Mouse (Mus musculus) MN1 (cell line): ENCODE results near the gene Clhc1.
"Not testable (repeated sequence)": the region's sequence is repeated elsewhere in the genome, so short reads cannot be mapped to it uniquely, and the experiment has no call there.

Experiments
- DNase-seq: peaks from one replicate; pipeline ENCODE4 v3.0.0-alpha.2; 2016; ENCODE audit warnings: low spot score

Clhc1 gene

DNA sequence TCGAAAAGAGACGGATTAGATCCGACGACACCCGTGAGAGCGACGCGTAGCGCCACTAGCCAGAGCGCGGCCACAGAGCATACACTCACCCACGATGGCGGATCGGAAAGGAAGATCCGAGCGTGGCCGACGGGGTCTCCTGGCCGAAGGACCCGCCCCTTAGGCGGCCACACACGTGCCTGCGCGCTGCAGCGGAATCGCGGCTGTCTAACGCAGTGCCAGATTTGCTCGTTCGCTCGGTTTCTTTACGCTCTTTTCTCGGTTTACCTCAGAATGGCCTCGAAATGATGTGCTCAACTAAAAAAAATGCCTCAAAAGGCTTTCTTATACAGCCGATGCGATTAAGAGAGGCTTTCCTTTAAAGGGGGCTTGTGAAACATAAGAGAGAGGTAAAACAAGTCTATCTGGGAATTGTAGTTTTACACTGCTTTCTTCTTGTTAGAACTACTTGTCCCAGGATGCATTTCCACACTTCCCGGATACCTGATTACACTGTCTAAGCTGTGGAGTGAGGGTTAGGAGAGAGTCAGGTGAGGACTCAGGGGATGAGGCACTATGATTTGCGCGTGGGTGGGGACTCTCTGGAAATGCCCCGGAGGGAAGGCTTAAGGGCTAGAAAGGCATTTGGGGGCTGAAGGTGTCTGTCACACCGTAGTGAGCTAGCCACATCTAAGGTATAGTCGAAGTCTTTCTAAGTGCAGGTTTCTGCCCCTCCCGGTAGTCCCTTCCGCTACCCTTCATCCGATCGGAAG lies at the start of gene Clhc1, which contains the start of gene Rps27a:
TSS of gene Clhc1 (plus strand) at position 199 of the 752 bp plus-strand sequence.
TSS of gene Rps27a (minus strand) at position 358 of the 752 bp plus-strand sequence.
- DNase-seq: peak; percentile 96

DNA sequence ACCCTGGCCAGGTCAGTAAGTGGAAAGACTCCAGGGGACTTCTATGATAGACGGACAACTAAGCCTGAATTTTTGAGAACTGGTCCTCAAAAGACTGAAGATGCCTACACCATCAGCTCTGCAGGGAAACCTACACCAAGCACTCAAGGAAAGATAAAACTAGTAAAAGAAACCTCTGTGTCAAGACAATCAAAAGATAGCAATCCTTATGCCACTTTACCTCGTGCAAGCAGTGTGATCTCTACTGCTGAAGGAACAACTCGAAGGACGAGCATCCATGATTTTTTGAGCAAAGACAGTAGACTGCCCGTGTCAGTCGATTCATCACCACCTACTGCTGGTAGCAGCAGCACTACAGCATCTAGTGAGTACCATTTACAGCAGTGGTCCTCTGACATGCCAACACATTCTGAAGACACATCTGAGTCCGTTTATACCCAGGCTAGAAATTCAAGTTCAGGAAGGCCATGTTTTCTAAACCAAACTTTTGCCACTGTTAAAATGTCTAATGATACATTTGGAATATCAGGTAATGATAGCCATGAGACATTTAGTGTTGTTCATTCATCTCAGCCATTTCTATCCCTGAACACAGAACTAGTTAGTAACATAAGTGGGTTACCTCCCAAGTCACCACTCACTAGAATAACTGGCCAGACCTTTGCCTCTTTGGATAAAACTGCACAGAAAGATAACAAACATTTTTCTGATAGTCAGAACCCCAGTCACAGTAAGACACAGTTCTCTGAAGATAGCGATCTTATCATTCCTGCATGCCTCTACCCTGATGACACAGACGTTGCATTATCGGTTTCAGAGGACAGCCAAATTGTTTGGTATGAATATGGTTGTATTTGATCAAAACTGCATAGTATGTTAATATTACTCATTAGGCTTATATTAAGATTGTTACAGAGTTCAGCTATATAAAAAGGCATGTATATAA lies 43.5 kb upstream of the Clhc1 start:
- no peak for DNase-seq

DNA sequence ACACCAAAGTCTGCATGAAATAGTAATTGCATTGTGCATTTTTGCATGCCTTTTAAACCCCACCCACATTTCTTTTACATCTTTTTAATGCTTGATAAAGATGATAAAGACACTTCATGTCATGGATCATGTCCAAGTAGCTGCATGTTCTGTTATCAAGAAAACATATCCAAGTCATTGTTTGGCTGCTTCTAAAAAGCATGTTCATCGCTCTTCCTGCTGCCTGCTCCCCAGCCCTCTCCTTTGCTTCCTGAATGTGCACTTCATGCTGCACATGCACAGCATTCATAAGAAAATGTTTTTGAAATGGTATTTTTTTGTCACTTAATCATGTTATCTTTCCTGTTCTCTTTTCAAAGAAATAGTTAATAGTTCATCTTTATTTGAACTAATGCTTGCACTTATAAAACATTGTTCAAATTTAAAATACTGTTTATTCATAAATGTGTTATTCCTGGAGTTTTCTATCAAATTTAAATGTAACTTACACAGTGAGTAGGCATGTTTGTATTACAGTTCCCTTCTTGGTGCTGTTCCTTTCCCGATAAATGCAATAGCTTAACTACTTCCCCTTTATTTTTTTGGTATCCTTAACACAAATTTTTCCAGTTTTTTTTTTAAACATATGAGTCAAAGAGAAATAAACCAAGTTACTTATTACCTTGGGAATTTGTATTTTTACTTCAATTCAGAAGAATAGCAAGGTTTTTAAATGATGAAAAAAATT lies 42.7 kb upstream of the Clhc1 start:
- no peak for DNase-seq

DNA sequence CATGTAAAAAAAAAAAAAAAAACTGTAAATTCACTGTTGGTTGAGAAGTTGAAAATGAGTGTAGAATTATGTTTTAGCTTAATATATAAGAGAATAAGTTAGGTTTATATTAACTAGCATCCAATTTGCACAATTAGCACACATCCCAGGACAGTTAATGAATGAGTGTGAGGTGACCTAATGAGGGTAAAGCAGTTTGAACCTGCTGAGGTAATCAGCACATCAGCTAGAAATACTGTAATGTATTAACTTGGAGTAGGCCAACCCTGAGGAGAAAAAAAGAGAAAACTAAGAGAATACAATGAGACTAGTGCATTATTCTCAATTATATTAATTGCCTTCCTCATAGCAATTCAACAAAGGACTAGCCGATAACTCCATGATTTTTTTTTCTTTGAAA lies 38.3 kb upstream of the Clhc1 start:
- no peak for DNase-seq

DNA sequence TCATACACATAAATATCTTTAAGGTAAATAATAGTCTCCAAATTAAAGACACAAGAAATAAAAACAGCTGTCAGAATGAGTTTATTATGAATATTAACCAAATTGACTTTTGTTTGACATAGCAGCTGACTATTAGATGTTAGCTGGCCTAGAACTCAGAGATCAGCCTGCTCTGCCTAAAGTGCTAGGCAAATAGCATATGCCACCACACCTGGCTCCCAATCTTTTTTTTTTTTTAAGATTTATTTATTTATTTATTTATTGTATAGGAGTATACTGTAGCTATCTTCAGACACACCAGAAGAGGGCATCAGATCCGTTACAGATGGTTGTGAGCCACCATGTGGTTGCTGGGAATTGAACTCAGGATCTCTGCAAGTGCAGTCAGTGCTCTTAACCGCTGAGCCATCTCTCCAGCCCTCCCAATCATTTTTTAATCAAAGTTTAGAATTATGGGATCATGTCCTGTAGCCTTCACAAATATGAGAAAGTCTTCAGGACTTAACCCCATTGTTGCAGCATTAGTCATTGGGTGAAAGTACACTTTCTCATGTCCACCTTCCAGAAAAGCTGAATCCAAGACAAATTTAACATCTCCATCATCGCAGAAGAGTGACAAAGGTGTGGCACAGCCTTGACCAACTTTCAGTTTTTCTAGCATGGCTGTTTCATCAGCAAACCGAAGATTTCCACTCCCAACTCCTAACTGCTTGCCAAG lies 34.8 kb upstream of the Clhc1 start:
- DNase-seq: no peak

DNA sequence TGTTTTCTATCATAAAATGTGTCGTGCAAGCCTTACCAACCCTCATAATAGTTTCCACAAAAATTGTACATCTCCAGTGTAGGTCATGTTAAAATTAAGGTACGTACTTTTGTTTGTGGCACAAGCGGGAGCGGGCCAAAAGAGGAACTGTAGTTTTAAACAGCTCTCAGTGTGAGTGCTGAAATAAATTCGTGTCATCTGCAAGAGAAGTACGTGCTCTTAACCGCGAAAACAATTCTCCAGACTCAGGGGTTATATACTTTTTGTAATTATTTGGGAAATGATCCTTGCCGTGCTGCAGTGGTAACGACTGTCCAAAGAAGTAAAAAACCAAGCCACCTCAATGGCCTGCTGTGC lies 33.4 kb upstream of the Clhc1 start:
- no peak for DNase-seq

DNA sequence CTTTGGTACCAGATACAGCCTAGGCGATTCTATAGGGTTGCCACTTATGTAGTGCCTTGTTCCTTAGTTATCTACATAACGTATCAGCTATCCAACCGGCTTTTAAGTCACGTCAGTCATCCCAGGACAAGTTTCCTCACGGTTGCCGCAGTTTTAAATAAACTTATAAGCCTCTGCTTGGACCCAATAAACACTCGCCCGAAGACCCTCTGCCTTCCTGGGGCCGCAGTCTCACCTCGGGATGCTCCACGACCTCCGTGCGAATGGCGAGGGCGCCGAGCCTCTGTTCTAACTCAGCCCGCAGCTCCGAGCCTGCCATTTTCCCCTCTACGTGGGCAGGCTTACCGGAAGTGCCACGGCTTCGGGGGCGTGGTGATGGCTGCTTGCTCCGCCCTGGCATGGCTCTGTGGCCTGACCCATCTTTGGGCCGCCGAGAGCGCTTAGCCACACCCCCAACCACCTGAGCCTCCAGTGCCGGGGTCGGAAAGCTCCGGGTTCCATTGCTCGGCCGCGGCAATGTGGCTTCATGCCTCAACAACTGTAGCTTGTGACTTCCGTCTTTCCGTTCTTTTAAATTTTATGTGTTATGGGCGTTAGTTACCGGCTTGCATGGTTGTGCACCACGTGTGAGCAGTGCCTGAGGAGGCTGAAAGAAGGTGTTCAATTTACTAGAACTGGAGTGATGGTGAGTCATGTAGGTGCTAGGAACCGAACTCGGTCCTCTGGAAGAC lies 32.9 kb upstream of the Clhc1 start, which contains the start of gene Prorsd1:
TSS of gene Prorsd1 (minus strand) at position 352 of the 731 bp plus-strand sequence.
- DNase-seq: peak; percentile 93

DNA sequence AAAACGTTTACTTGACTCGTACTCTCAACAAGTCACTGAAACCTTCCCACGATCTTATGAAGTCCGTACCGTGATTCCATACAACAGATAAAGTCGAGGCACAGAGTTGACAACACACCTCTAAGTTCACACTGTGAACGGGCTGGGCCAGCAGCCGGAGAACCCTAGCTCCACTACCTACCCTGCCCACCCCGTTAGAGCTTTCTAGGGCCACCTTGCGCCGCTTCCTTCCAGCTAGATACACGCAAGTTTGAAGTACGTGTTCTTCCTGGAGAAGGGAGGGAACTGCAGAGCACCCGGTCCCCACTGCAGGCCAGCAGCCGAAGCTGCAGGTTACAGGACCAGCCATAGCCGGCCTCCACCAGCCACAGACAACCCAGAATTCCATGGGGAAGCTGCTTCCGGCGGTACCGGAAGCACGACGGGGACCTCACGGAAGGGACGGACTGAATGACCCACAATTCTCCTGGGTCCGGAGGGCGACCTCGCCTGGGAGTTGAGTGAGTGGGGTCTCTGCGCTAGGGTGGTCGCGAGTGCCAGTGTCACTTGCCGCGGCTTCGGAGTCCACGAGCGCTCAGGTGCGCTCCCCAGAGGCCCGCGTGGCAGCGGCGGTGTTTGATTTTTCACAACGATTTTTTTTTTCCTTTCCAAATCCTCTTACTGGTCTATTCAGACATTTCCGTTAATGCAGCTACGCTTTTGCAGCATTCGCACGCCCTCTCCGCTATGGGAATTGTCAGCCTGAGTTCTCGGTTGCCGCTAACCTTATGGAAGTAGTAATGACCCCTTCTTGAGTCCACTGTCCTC lies 21.6 kb upstream of the Clhc1 start, which contains the start of gene Mtif2:
TSS of gene Mtif2 (plus strand) at position 421 of the 807 bp plus-strand sequence.
- DNase-seq: peak; percentile 93

DNA sequence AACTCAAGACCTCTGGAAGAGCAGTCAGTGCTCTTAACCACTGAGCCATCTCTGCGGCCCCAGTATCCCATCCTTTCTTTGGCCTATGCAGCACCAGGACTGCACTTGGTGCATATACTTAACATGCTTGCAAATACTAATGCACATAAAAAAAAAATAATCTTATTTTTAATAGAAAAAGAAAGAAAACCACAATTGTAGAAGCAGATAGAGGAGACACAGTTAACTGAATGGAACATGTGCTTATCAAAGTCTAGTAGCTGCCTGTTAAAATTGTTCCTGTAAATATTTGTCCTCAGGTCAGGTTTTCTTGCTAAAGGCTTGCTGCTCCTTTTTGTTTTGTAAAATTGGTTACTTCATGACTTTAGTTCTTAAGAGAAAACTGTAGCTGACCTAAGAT lies 9.5 kb upstream of the Clhc1 start:
- DNase-seq: no peak

DNA sequence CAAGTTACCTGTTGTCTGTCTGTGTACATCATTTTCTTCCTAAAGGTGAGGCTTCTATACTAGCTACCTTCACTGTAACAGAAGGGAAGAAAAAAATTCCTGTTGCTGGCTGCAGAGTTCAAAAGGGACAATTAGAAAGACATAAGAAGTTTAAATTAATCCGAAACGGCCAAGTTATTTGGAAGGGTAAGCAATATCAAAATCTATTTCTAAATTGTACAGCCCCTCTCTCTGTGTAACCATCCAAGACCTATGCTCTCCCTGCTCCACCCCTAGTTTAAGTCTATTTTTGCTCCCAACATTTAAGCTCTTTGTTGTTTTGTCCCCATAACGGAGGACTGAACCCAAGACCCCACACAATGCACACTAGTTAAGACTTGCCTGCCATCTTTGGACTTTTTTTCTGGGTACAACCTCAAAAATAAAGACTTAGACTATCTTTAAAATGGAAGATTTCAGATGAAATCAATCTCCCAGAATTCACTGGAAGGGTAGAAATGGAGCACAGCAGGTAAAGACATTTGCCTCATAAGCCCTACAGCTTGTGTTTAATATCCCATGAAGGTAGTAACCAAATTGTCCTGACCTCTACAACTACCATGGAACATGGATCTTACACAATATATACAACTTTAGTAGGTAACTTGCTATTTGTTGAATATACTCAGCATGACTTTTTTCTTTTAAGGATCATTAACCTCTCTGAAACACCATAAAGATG lies 3.4 kb upstream of the Clhc1 start:
- no peak for DNase-seq

DNA sequence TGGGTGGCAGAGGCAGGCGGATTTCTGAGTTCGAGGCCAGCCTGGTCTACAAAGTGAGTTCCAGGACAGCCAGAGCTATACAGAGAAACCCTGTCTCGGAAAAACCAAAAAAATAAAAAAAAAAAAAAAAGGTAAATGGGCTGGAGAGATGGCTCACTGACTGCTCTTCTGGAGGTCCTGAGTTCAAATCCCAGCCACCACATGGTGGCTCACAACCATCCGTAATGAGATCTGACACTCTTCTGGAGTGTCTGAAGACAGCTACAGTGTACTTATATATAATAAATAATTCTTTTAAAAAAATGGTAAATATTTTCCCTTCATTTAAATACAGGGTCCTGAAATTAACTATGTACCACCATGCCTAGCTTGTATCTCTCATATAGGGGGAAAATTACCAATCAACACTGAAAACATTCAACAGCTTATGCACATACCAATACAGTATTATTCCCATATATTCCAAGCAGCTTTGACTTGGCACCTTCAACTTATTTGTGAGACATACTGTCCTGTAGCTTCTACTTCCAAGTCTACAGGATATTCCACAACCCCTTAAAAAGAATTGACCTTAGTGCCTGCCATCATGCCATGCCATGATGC lies 2.5 kb upstream of the Clhc1 start:
- not testable (repeated sequence) for DNase-seq

DNA sequence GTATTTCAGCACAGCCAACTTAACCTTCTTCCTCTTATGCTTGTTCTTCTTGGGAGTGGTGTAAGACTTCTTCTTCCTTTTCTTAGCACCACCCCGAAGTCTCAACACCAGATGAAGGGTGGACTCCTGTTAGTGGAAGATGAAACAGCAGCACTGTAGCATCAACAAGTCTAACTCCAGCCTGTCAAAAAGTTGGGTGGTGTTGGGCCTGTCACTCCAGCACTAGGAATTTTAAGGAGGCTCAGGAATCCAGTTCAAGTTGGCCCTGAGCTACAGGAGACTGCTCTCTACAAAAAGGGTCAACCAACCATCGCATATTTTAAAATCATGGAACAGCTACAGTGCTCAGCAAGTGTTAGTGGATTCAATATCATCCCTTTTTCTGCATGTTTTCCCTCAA lies 1.5 kb upstream of the Clhc1 start:
- not testable (repeated sequence) for DNase-seq

DNA sequence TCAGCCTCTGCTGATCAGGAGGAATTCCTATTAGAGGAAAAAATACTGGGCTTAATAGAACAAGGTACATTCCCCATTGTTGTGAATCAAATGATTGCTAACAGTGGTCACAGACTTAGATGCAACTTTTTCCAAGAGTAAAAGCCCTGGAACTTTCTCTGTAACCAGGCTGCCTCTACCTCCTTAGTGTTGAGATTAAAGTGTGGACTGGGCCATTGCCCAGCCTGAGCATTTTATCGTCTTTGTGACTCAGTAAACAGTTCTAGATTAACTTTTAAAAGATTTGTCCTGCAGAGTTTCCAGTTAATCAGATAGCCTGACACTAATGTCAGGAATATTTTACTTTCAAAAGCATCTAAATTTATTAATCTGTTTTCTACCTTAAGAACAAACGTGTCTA lies 988 bp upstream of the Clhc1 start:
- no peak for DNase-seq

DNA sequence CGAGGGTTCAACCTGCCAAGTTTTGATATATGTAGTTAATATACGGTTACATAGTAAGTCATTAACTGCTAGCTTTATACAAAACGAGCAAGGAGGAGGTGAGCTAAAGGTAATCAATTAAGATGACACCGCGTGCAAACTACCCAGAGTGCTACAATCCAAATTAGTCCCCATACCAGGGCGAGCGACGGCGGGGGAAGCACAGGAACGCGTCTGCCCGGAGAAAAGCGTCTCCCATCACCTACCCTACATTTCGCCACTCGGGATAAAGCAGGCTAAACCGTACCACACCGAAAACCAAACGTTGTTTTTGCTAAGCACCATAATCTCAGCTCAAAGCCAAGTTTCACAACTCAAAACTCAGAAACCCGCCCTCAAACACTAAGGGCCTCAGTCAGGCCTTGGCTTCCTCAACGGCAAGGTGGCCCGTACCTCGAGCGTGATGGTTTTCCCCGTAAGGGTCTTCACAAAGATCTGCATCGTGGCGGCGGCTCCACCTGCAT lies 450 bp upstream of the Clhc1 start:
- no peak for DNase-seq

DNA sequence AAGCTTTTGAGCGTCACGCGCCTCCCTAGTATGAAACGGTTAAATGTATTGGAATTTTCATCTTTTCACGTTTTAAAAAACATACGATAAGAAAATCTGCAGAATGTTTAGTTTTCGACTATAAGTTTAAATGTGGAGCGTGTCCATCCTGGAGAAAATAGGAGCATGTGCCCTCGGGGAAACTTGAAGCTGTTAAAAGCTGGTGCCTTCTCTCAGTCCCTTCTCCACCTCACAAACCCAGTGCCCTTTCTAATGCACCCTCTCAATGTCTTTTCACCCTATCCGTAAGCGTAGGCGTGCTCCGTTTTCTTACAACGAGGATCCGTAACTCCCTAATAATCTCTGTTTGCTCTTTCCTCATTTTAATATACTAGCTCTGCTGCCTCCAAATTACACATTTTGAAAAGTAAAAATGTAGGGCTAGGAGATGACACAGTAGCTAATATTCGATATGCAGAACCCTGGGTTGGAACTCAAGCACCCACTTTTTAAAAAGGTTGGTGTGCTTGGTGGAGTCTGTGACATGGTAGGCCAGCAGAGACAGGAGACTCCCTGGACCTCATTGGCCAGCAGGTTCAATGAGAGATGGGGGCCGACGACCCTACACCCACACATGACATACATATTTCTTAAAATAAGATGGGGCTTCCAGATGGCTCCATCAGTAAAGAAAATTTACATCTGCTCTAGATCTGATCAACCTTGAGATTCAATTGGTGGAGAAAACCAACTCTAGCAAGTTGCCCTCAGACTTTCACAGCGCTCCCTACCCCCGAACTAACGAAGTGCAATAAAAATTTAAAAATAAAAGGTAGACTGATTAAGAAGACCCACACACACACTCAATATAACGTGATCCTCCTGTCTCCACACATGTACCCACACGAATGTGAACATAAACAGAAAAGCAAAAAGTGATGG lies 1.0 kb downstream of the Clhc1 start:
- DNase-seq: peak; percentile 15

DNA sequence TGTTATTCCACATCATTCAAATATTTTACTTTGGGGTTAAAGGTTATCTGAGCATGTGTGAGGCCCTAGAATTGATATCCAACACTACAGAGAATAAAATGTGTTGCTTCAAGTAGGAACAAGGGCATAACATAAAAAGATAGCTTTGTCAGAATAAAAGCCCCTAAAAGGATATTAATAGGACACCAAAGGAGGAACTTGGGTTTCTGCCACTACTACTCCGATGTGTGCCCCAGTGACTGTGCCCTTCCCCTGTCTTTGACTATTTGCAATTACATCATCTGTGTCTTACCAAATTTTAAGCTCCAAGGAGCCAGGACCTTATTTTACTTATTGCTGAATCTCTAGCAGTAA lies 1.7 kb downstream of the Clhc1 start:
- DNase-seq: peak; percentile 20

DNA sequence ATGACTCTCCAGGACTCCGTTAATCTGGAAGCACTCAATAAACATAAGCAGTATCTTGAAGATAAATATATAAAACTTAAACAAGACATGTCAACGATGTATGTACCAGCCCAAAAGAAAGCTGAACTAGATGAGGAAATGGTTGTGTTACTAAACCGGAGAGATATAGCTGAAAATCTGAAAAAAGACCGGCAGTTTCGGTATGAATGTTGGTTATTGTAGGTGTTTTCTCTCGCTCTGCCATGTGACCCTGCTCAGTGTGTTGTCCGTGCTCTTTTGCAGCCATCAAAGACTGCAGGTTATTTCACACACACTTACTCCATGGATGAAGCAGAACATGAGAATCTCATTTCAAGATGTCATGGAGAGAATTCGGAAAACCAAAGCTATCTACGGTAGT lies 12.7 kb downstream of the Clhc1 start:
- DNase-seq: no peak

DNA sequence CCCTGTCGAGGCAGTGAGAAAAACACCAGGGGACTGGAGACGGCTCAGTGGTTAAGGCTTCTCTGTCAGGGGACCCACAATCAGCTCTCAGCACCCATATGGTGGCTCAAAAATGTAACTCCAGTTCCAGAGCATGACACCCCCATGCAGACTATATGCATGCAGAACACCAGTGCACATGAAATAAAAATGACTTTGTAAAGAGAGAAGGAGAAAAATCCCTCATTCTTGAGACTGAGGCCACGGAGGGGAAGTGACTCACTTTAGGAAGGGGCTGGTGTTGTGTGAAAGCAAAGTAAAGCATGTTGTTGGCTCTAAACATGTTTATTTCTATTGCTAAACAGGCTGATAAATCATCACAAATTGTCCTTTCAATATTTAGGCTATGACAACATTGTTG lies 13.2 kb downstream of the Clhc1 start:
- DNase-seq: no peak
